Mouse (Mus musculus): ENCODE measurements around the gene Gm10376.
"Not testable (repeated sequence)": the region's sequence is repeated elsewhere in the genome, so short reads cannot be mapped to it uniquely, and the experiment has no call there.

Gene Gm10376

DNA sequence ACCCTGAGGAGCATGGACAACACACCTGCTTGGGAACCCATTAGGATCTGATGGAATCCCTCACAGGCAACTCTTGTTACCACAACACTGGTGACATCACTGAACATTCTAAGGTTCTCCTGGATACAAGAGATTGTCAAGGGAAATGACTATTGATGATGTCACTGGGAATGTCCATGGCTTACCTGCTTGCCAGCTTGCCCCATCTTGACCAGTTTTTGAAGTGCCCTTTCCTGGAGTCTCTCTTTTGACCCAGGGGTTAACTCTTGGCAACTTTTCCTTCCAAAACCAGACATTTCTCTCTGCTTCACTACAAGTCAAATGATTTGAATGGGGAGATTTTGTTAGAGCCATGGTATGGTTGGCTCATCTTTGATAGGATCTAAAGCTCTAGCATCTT lies at the start of gene Gm10376:
Gene Gm10376 (minus strand): TSS at position 101 of the 400 bp plus-strand sequence.
- in situ Hi-C loops (cut with MboI; ENCODE audit: low pct_unique_long_range_greater_than_20kb in 1 of 2, low sequenced_read_pairs in 2 of 2, unreplicated experiment in 1 of 2): not testable (repeated sequence)

DNA sequence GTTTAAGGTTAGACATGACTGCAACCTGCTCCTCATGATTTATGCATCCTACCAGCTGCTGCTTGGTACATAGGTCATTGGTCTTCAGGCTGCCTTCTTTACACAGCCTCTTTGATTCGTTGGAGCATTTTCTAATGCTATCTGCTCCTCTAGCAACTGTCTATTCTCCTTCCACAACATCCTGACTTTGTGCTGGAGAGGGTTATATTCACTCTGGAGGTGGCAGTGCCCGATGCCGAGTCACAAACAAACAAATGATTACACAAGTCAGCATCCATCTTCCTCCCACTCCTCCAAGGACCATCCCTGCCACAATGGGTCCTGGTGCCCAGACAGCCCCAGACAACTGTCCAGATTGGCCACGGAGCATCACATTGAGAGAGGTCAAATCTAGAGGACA lies 44.8 kb upstream of the Gm10376 start:
- in situ Hi-C loops (cut with MboI; ENCODE audit: low pct_unique_long_range_greater_than_20kb in 1 of 2, low sequenced_read_pairs in 2 of 2, unreplicated experiment in 1 of 2): not testable (repeated sequence)

DNA sequence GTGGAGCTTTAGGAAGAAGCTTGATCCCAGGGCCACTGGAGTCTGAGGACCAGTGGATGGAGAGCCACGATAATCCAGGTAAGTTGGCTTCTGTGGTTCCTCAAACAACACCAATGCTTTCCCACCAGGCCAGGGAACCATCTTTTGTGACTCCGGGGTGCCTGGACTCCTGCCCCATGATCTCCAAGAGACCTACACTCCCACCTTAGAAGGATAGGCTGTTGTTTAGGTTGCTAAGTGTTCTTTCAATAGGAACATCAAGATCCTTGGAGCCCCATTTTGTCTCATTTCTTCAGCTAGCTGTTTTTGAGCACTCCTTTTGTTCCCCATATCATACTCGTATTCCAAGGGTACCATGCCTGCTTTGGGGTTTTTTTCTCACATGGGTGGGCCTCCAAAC lies 42.6 kb upstream of the Gm10376 start:
- in situ Hi-C loops (cut with MboI; ENCODE audit: low pct_unique_long_range_greater_than_20kb in 1 of 2, low sequenced_read_pairs in 2 of 2, unreplicated experiment in 1 of 2): not testable (repeated sequence)

DNA sequence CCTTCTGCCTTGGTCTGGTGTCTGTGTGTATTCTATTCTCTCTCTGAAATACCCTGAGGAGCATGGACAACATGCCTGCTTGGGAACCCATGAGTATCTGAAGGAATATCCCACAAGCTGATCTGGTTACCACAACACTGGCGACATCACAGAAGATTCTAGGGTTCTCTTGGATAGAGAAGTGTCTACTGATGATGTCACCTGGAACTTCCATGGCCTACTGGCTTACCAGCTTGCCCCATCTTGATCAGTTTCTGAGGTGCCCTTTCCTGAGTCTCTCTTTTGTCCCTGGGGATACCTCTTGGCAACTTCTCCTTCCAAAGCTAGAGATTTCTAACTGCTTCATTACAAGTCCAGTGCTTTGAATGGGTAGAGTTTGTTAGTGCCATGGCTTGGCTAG lies 21.9 kb downstream of the Gm10376 start, which contains the start of gene Gm8082:
Gene Gm8082 (minus strand): TSS at position 101 of the 400 bp plus-strand sequence.
- in situ Hi-C loops (cut with MboI; ENCODE audit: low pct_unique_long_range_greater_than_20kb in 1 of 2, low sequenced_read_pairs in 2 of 2, unreplicated experiment in 1 of 2): not testable (repeated sequence)

Data from mouse embryonic stem cell (cell line).